Mouse (Mus musculus): ENCODE data around the gene Grin2c. TPM values are rescaled to one million over a fixed set of nuclear protein-coding genes. Genes with fewer than 3 reads are reported as not detected.

Gene Grin2c
- polyA plus RNA-seq, 1 experiment from 2014 or later, result not detected

GRCm38 (mm10) chr11:115291503-115291902, 24.5 kb upstream of the Grin2c start:
- H3K4me2 ChIP-seq (replicated peaks; ENCODE audit: low read depth), result no peak overlapping the region
- H3K4me3 ChIP-seq (ENCODE audit: low read depth, low read length), result no peak overlapping the region
- TF ChIP-seq CTCF (IDR thresholded peaks at IDR 0.05; ENCODE audit: low read depth), result no peak
- H3K36me3 ChIP-seq (ENCODE audit: control insufficient read depth, insufficient read depth), result no peaks in the 10 kb centered on the region
- no peak for ATAC-seq
- no peak overlapping the region for H3K27ac ChIP-seq (ENCODE audit: low read depth, low read length)
- no peak overlapping the region for H3K9ac ChIP-seq (ENCODE audit: low read depth, low read length)
- H3K9me3 ChIP-seq (ENCODE audit: control insufficient read depth), result no peaks in the 10 kb centered on the region
- H3K4me1 ChIP-seq (replicated peaks; ENCODE audit: control insufficient read depth, insufficient read depth, low read length), result 0 out of 2 replicates have a peak, but pooled peaks cover 3% of the 10 kb centered on the region
- no peaks in the 10 kb centered on the region for H3K27me3 ChIP-seq (replicated peaks; ENCODE audit: control insufficient read depth, insufficient read depth, low read length)
- WGBS, result 73% methylated on average over 10 of the region's 10 CpGs

- no peaks in the 10 kb centered on the region for H3K27me3 ChIP-seq (replicated peaks; ENCODE audit: control insufficient read depth, insufficient read depth, low read length)
- 51% methylated on average over 6 of the region's 6 CpGs for WGBS
- no peaks in the 10 kb centered on the region for H3K36me3 ChIP-seq (ENCODE audit: control insufficient read depth, insufficient read depth)
- no peak for ATAC-seq
- no peak overlapping the region for H3K9ac ChIP-seq (ENCODE audit: low read depth, low read length)
- no peak overlapping the region for H3K27ac ChIP-seq (ENCODE audit: low read depth, low read length)
- 0 out of 2 replicates have a peak, but pooled peaks cover 3% of the 10 kb centered on the region for H3K4me1 ChIP-seq (replicated peaks; ENCODE audit: control insufficient read depth, insufficient read depth, low read length)
- H3K9me3 ChIP-seq (ENCODE audit: control insufficient read depth), result no peaks in the 10 kb centered on the region
- H3K4me3 ChIP-seq (ENCODE audit: low read depth, low read length), result no peak overlapping the region
- TF ChIP-seq CTCF (IDR thresholded peaks at IDR 0.05; ENCODE audit: low read depth), result no peak
- H3K4me2 ChIP-seq (replicated peaks; ENCODE audit: low read depth), result no peak overlapping the region
Measured at GRCm38 (mm10) chr11:115290919-115291318, 23.9 kb upstream of the Grin2c start.

- Histone ChIP-seq H3K9me3 (ENCODE audit: control insufficient read depth) (no peaks in the 10 kb centered on the region), H3K4me3 (ENCODE audit: low read depth, low read length) (no peak overlapping the region), H3K9ac (ENCODE audit: low read depth, low read length) (no peak overlapping the region), H3K4me1 (replicated peaks; ENCODE audit: control insufficient read depth, insufficient read depth, low read length) (0 out of 2 replicates have a peak, but pooled peaks cover 3% of the 10 kb centered on the region), H3K36me3 (ENCODE audit: control insufficient read depth, insufficient read depth) (no peaks in the 10 kb centered on the region), H3K27ac (ENCODE audit: low read depth, low read length) (no peak overlapping the region), H3K4me2 (replicated peaks; ENCODE audit: low read depth) (no peak overlapping the region), H3K27me3 (replicated peaks; ENCODE audit: control insufficient read depth, insufficient read depth, low read length) (no peaks in the 10 kb centered on the region)
- no peak for ATAC-seq
- no peak for TF ChIP-seq CTCF (IDR thresholded peaks at IDR 0.05; ENCODE audit: low read depth)
- 90% methylated on average over 1 of the region's 1 CpGs for WGBS
Measured at GRCm38 (mm10) chr11:115290314-115290713, 23.3 kb upstream of the Grin2c start.

- ATAC-seq, result no peak
- Histone ChIP-seq H3K9ac (ENCODE audit: low read depth, low read length) (no peak overlapping the region), H3K27ac (ENCODE audit: low read depth, low read length) (no peak overlapping the region), H3K27me3 (replicated peaks; ENCODE audit: control insufficient read depth, insufficient read depth, low read length) (no peaks in the 10 kb centered on the region), H3K4me3 (ENCODE audit: low read depth, low read length) (no peak overlapping the region), H3K4me2 (replicated peaks; ENCODE audit: low read depth) (no peak overlapping the region), H3K4me1 (replicated peaks; ENCODE audit: control insufficient read depth, insufficient read depth, low read length) (0 out of 2 replicates have a peak, but pooled peaks cover 3% of the 10 kb centered on the region), H3K36me3 (ENCODE audit: control insufficient read depth, insufficient read depth) (no peaks in the 10 kb centered on the region), H3K9me3 (ENCODE audit: control insufficient read depth) (no peaks in the 10 kb centered on the region)
- TF ChIP-seq CTCF (IDR thresholded peaks at IDR 0.05; ENCODE audit: low read depth), result no peak
- WGBS, result 68% methylated on average over 8 of the region's 8 CpGs
Measured at GRCm38 (mm10) chr11:115289885-115290284, 22.8 kb upstream of the Grin2c start.

GRCm38 (mm10) chr11:115288305-115288704, 21.3 kb upstream of the Grin2c start:
- H3K4me1 ChIP-seq (replicated peaks; ENCODE audit: control insufficient read depth, insufficient read depth, low read length), result 0 out of 2 replicates have a peak, but pooled peaks cover 3% of the 10 kb centered on the region
- no peak for TF ChIP-seq CTCF (IDR thresholded peaks at IDR 0.05; ENCODE audit: low read depth)
- no peak overlapping the region for H3K4me3 ChIP-seq (ENCODE audit: low read depth, low read length)
- no peaks in the 10 kb centered on the region for H3K9me3 ChIP-seq (ENCODE audit: control insufficient read depth)
- ATAC-seq, result no peak
- no peak overlapping the region for H3K4me2 ChIP-seq (replicated peaks; ENCODE audit: low read depth)
- no peaks in the 10 kb centered on the region for H3K27me3 ChIP-seq (replicated peaks; ENCODE audit: control insufficient read depth, insufficient read depth, low read length)
- H3K36me3 ChIP-seq (ENCODE audit: control insufficient read depth, insufficient read depth), result no peaks in the 10 kb centered on the region; the same call in 1 of the 2 replicates
- 79% methylated on average over 2 of the region's 2 CpGs for WGBS
- H3K9ac ChIP-seq (ENCODE audit: low read depth, low read length), result no peak overlapping the region
- H3K27ac ChIP-seq (ENCODE audit: low read depth, low read length), result no peak overlapping the region

GRCm38 (mm10) chr11:115287386-115287785, 20.3 kb upstream of the Grin2c start:
- no peak for ATAC-seq
- no peak for TF ChIP-seq CTCF (IDR thresholded peaks at IDR 0.05; ENCODE audit: low read depth)
- 79% methylated on average over 5 of the region's 5 CpGs for WGBS

More at GRCm38 (mm10) chr11:115287386-115287785, 20.3 kb upstream of the Grin2c start:
- no peaks in the 10 kb centered on the region for H3K4me1 ChIP-seq (replicated peaks; ENCODE audit: control insufficient read depth, insufficient read depth, low read length)
- H3K9me3 ChIP-seq (ENCODE audit: control insufficient read depth), result no peaks in the 10 kb centered on the region
- H3K9ac ChIP-seq (ENCODE audit: low read depth, low read length), result no peak overlapping the region
- no peak overlapping the region for H3K27ac ChIP-seq (ENCODE audit: low read depth, low read length)
- no peak overlapping the region for H3K4me2 ChIP-seq (replicated peaks; ENCODE audit: low read depth)
- no peaks in the 10 kb centered on the region; the same call in 1 of the 2 replicates for H3K36me3 ChIP-seq (ENCODE audit: control insufficient read depth, insufficient read depth)
- H3K4me3 ChIP-seq (ENCODE audit: low read depth, low read length), result no peak overlapping the region
- H3K27me3 ChIP-seq (replicated peaks; ENCODE audit: control insufficient read depth, insufficient read depth, low read length), result no peaks in the 10 kb centered on the region
